Mouse (Mus musculus): ENCODE data around the gene Sertad3. TPM values are rescaled to one million over a fixed set of nuclear protein-coding genes. Genes with fewer than 3 reads are reported as not detected.

Gene Sertad3
- total and polyA plus RNA-seq, 2 experiments from 2014 or later: 5.0 to 8.4 TPM

- H3K27ac ChIP-seq: no peak overlapping the region
- ATAC-seq (no peak), DNase-seq (ENCODE audit: low spot score) (peak; percentile 60)
- peak; percentile 72 for TF ChIP-seq CTCF (IDR thresholded peaks at IDR 0.05; ENCODE audit: low read depth)
- H3K9ac ChIP-seq (replicated peaks; ENCODE audit: low read length): no peak overlapping the region
- no peaks in the 10 kb centered on the region for H3K9me3 ChIP-seq (ENCODE audit: low read length)
- 64% methylated on average over 10 of the region's 10 CpGs for WGBS
- H3K36me3 ChIP-seq (ENCODE audit: insufficient read depth, low read length): no peaks in the 10 kb centered on the region
- no peak overlapping the region for H3K4me2 ChIP-seq (ENCODE audit: low read depth, low read length)
- H3K27me3 ChIP-seq (ENCODE audit: insufficient read depth, low read length): no peaks in the 10 kb centered on the region
- H3K4me3 ChIP-seq (ENCODE audit: low read length): no peak overlapping the region
- H3K4me1 ChIP-seq (ENCODE audit: insufficient read depth, low read length): no peaks in the 10 kb centered on the region
Measured at GRCm38 (mm10) chr7:27449256-27449862, 24.2 kb upstream of the Sertad3 start.

GRCm38 (mm10) chr7:27451359-27451758 is 22.2 kb upstream of the Sertad3 start:
- Histone ChIP-seq H3K9me3 (ENCODE audit: low read length) (no peaks in the 10 kb centered on the region), H3K4me1 (ENCODE audit: insufficient read depth, low read length) (no peaks in the 10 kb centered on the region), H3K27me3 (ENCODE audit: insufficient read depth, low read length) (no peaks in the 10 kb centered on the region), H3K9ac (replicated peaks; ENCODE audit: low read length) (no peak overlapping the region), H3K4me2 (ENCODE audit: low read depth, low read length) (no peak overlapping the region), H3K4me3 (ENCODE audit: low read length) (no peak overlapping the region), H3K36me3 (ENCODE audit: insufficient read depth, low read length) (no peaks in the 10 kb centered on the region), H3K27ac (no peak overlapping the region)
- no peak for TF ChIP-seq CTCF (IDR thresholded peaks at IDR 0.05; ENCODE audit: low read depth)
- no peak for DNase-seq (ENCODE audit: low spot score)
- ATAC-seq: no peak
- WGBS: 95% methylated on average over 2 of the region's 2 CpGs

- no peak overlapping the region for H3K27ac ChIP-seq
- H3K9me3 ChIP-seq (ENCODE audit: low read length): no peaks in the 10 kb centered on the region
- no peak for DNase-seq (ENCODE audit: low spot score)
- WGBS: 57% methylated on average over 13 of the region's 13 CpGs
- H3K27me3 ChIP-seq (ENCODE audit: insufficient read depth, low read length): no peaks in the 10 kb centered on the region
- no peak overlapping the region for H3K9ac ChIP-seq (replicated peaks; ENCODE audit: low read length)
- H3K36me3 ChIP-seq (ENCODE audit: insufficient read depth, low read length): no peaks in the 10 kb centered on the region
- TF ChIP-seq CTCF (IDR thresholded peaks at IDR 0.05; ENCODE audit: low read depth): no peak
- no peak overlapping the region for H3K4me3 ChIP-seq (ENCODE audit: low read length)
- H3K4me1 ChIP-seq (ENCODE audit: insufficient read depth, low read length): no peaks in the 10 kb centered on the region
- H3K4me2 ChIP-seq (ENCODE audit: low read depth, low read length): no peak overlapping the region
- no peak for ATAC-seq
Measured at GRCm38 (mm10) chr7:27452206-27452770, 21.3 kb upstream of the Sertad3 start.

GRCm38 (mm10) chr7:27454461-27455121 is 19.0 kb upstream of the Sertad3 start:
- Histone ChIP-seq H3K9me3 (ENCODE audit: low read length) (no peaks in the 10 kb centered on the region), H3K4me3 (ENCODE audit: low read length) (no peak overlapping the region), H3K4me1 (ENCODE audit: insufficient read depth, low read length) (no peaks in the 10 kb centered on the region), H3K9ac (replicated peaks; ENCODE audit: low read length) (no peak overlapping the region), H3K27me3 (ENCODE audit: insufficient read depth, low read length) (no peaks in the 10 kb centered on the region), H3K4me2 (ENCODE audit: low read depth, low read length) (no peak overlapping the region), H3K27ac (no peak overlapping the region), H3K36me3 (ENCODE audit: insufficient read depth, low read length) (no peaks in the 10 kb centered on the region)
- no peak for ATAC-seq
- no peak for DNase-seq (ENCODE audit: low spot score)
- TF ChIP-seq CTCF (IDR thresholded peaks at IDR 0.05; ENCODE audit: low read depth): no peak
- 81% methylated on average over 10 of the region's 10 CpGs for WGBS

GRCm38 (mm10) chr7:27455273-27455672 is 18.3 kb upstream of the Sertad3 start:
- H3K4me1 ChIP-seq (ENCODE audit: insufficient read depth, low read length): no peaks in the 10 kb centered on the region
- no peak for TF ChIP-seq CTCF (IDR thresholded peaks at IDR 0.05; ENCODE audit: low read depth)
- WGBS: 88% methylated on average over 3 of the region's 3 CpGs
- no peaks in the 10 kb centered on the region for H3K36me3 ChIP-seq (ENCODE audit: insufficient read depth, low read length)
- H3K27ac ChIP-seq: no peak overlapping the region
- no peak overlapping the region for H3K4me2 ChIP-seq (ENCODE audit: low read depth, low read length)
- no peaks in the 10 kb centered on the region for H3K9me3 ChIP-seq (ENCODE audit: low read length)
- ATAC-seq (no peak), DNase-seq (ENCODE audit: low spot score) (no peak)
- H3K4me3 ChIP-seq (ENCODE audit: low read length): no peak overlapping the region
- H3K27me3 ChIP-seq (ENCODE audit: insufficient read depth, low read length): no peaks in the 10 kb centered on the region
- H3K9ac ChIP-seq (replicated peaks; ENCODE audit: low read length): no peak overlapping the region

- DNase-seq (ENCODE audit: low spot score): no peak
- Histone ChIP-seq H3K27me3 (ENCODE audit: insufficient read depth, low read length) (no peaks in the 10 kb centered on the region), H3K4me3 (ENCODE audit: low read length) (no peak overlapping the region), H3K36me3 (ENCODE audit: insufficient read depth, low read length) (no peaks in the 10 kb centered on the region), H3K4me1 (ENCODE audit: insufficient read depth, low read length) (no peaks in the 10 kb centered on the region), H3K9ac (replicated peaks; ENCODE audit: low read length) (no peak overlapping the region), H3K4me2 (ENCODE audit: low read depth, low read length) (no peak overlapping the region), H3K27ac (no peak overlapping the region), H3K9me3 (ENCODE audit: low read length) (no peaks in the 10 kb centered on the region)
- TF ChIP-seq CTCF (IDR thresholded peaks at IDR 0.05; ENCODE audit: low read depth): no peak
- ATAC-seq: no peak
- WGBS: 88% methylated on average over 4 of the region's 4 CpGs
Measured at GRCm38 (mm10) chr7:27458614-27459013, 15.0 kb upstream of the Sertad3 start.

- Histone ChIP-seq H3K4me2 (ENCODE audit: low read depth, low read length) (no peak overlapping the region), H3K27me3 (ENCODE audit: insufficient read depth, low read length) (no peaks in the 10 kb centered on the region), H3K4me1 (ENCODE audit: insufficient read depth, low read length) (no peaks in the 10 kb centered on the region), H3K9me3 (ENCODE audit: low read length) (no peaks in the 10 kb centered on the region), H3K36me3 (ENCODE audit: insufficient read depth, low read length) (no peaks in the 10 kb centered on the region), H3K4me3 (ENCODE audit: low read length) (no peak overlapping the region), H3K9ac (replicated peaks; ENCODE audit: low read length) (no peak overlapping the region), H3K27ac (no peak overlapping the region)
- no peak for ATAC-seq
- no peak for TF ChIP-seq CTCF (IDR thresholded peaks at IDR 0.05; ENCODE audit: low read depth)
- 91% methylated on average over 5 of the region's 5 CpGs for WGBS
- no peak for DNase-seq (ENCODE audit: low spot score)
Measured at GRCm38 (mm10) chr7:27459640-27460039, 13.9 kb upstream of the Sertad3 start.

Measured in hindbrain, postnatal 0 days (tissue).